Mouse (Mus musculus): ENCODE data around the gene Nrxn3.

The Nrxn3 gene

GRCm38 (mm10) chr12:90010280-90010679, 1287.6 kb downstream of the Nrxn3 start:
- in situ Hi-C loops (cut with MboI; ENCODE audit: low pct_unique_long_range_greater_than_20kb in 1 of 2, low sequenced_read_pairs in 2 of 2, unreplicated experiment in 1 of 2) = no loop called here

- in situ Hi-C loops (cut with MboI; ENCODE audit: low pct_unique_long_range_greater_than_20kb in 1 of 2, low sequenced_read_pairs in 2 of 2, unreplicated experiment in 1 of 2) = no loop called here
Observed at GRCm38 (mm10) chr12:90013958-90014357, 1291.3 kb downstream of the Nrxn3 start.

DNA sequence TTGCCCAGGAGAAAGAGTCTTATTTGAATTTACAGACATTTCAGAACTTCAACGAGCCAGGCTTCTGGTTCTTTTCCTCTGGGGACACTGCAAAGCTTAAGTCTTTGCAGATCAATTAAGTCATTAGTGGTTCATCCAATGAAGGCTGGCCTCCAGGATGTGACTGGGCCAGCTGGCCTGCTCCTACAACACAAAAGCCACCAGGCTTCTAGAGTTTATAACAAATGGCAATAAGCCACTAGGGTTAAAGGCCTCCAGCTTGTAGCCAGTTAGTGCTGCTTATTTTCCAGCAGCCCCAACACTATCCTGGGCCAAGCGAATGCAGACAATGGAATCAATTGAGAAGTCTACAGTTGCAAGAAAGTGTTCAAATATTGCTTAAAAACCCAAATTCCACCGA, 1304.3 kb downstream of the Nrxn3 start:
- in situ Hi-C loops (cut with MboI; ENCODE audit: low pct_unique_long_range_greater_than_20kb in 1 of 2, low sequenced_read_pairs in 2 of 2, unreplicated experiment in 1 of 2) = no loop called here

DNA sequence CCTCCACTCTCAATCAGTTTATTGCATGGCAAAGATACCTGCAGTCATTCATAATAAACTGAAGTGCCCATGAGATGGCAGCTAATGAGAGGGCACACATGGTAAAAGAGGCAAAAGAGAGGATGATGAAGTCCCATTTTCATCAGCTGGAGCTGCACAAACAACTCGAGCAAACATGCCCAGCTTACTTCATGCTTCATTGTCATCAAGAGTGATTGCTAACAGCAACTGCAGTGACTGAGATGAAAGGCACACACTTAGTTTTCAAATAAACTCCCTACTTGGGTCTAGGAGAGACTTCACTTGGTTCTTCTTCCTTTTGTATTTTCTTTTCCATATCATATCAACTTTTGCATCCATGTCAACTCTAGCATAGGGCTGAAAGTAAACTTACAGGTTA, 1318.4 kb downstream of the Nrxn3 start:
- in situ Hi-C loops (cut with MboI; ENCODE audit: low pct_unique_long_range_greater_than_20kb in 1 of 2, low sequenced_read_pairs in 2 of 2, unreplicated experiment in 1 of 2) = no loop called here

- in situ Hi-C loops (cut with MboI; ENCODE audit: low pct_unique_long_range_greater_than_20kb in 1 of 2, low sequenced_read_pairs in 2 of 2, unreplicated experiment in 1 of 2) = no loop called here
Observed at GRCm38 (mm10) chr12:90056256-90056655, 1333.6 kb downstream of the Nrxn3 start.

DNA sequence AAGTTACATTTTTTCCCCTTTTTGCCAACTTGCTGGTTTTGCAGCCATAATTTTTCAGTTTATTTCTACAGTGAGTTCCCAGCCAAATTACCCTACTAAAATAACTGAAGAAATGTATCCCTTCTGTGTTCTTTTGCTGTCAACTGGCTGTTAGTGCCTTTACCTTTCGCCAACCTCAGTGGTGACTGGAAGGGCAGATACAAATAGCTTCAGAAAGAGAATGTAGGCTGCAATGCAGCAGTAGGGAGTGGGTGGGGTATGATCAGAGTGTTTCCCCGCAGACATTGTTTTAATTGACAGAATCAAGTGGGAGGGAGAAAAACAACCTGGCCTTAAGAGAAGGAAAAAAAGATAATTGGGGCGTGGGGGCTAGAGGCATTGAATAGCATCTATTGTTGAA, 1337.1 kb downstream of the Nrxn3 start:
- in situ Hi-C loops (cut with MboI; ENCODE audit: low pct_unique_long_range_greater_than_20kb in 1 of 2, low sequenced_read_pairs in 2 of 2, unreplicated experiment in 1 of 2) = no loop called here

DNA sequence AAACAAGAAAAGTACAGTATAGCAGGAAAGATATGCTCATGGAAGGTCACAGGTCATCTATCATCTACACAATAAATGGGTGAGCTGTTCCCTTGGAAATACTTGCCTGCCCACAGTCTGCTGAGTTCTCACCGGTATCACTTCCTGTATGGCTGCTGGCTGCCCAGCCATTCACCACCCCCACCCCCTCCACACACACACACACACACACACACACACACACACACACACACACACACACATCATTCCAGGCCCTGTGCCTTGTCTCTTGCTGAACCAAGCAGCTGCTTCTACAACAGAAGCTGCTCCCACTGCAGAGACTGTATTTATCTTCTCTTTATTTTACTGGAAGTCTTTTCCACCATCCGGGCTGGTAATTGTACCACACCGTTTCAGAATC, 1338.6 kb downstream of the Nrxn3 start:
- in situ Hi-C loops (cut with MboI; ENCODE audit: low pct_unique_long_range_greater_than_20kb in 1 of 2, low sequenced_read_pairs in 2 of 2, unreplicated experiment in 1 of 2) = no loop called here

- in situ Hi-C loops (cut with MboI; ENCODE audit: low pct_unique_long_range_greater_than_20kb in 1 of 2, low sequenced_read_pairs in 2 of 2, unreplicated experiment in 1 of 2) = no loop called here
Observed at GRCm38 (mm10) chr12:90062219-90062618, 1339.5 kb downstream of the Nrxn3 start.

- in situ Hi-C loops (cut with MboI; ENCODE audit: low pct_unique_long_range_greater_than_20kb in 1 of 2, low sequenced_read_pairs in 2 of 2, unreplicated experiment in 1 of 2) = no loop called here
Observed at GRCm38 (mm10) chr12:90063443-90063842, 1340.8 kb downstream of the Nrxn3 start.

- in situ Hi-C loops (cut with MboI; ENCODE audit: low pct_unique_long_range_greater_than_20kb in 1 of 2, low sequenced_read_pairs in 2 of 2, unreplicated experiment in 1 of 2) = no loop called here
Observed at GRCm38 (mm10) chr12:90085862-90086261, 1363.2 kb downstream of the Nrxn3 start.

DNA sequence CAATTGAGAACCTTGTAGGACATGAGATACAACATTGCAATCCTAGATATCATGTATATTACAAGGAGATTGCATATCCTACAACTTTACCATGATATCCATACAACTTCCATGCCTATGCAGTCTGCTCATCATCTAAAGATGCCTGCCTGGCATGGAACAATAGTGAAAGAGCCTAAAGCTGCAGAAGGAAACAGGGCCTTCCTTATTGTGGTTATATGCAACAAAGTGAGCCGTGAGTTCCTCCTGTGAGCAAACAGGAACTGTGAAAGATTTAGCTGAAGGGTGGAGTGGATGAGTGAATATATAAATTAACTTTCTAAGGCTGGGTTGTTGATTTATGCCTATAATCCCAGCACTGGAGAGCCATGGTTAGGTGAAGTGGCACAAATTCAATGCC, 1373.1 kb downstream of the Nrxn3 start:
- in situ Hi-C loops (cut with MboI; ENCODE audit: low pct_unique_long_range_greater_than_20kb in 1 of 2, low sequenced_read_pairs in 2 of 2, unreplicated experiment in 1 of 2) = no loop called here

GRCm38 (mm10) chr12:90113351-90113791, 1390.7 kb downstream of the Nrxn3 start:
- in situ Hi-C loops (cut with MboI; ENCODE audit: low pct_unique_long_range_greater_than_20kb in 1 of 2, low sequenced_read_pairs in 2 of 2, unreplicated experiment in 1 of 2) = no loop called here

DNA sequence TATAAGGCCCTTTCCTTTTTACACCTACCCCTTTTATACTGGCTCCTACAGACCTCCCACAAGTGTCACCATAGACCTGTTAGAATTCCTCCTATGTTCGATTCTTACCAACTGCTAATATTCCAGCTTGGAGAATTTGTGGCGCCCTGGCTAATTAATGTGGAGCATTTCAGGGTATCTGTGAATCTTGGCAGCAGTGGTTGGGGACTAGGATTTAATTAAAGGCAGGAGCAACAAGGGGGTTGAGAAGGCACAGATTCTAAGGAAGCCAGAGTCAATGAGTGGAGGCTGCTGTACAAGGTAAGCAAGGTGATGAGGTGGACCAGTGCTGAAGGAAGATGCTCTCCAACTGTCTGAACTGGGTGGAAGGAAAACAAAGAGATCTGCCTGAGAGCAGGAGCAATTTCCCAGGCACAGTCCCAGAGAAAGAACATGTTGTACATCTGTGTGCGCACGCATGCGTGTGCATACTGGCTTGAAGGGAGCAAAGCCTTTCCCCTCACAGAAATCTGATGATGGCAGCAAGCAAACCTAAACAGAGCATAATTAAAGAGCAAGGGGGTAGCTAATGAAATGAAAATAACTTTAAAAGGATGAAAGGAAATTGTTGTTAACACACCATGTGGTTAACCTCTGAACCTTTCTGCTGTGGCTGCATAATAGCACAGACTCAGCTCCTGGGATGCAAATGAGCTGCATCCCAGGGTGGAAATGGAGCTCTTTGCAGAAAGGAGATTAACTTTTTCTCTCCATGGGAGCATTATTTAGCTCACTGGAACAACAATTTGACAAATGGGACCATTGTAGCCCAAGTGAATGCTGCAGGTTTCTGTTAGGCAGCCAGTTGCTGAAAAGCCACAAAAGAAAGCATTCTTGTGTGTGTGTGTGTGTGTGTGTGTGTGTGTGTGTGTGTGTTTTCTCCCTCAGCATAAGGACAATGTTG, 1409.5 kb downstream of the Nrxn3 start:
- in situ Hi-C loops (cut with MboI; ENCODE audit: low pct_unique_long_range_greater_than_20kb in 1 of 2, low sequenced_read_pairs in 2 of 2, unreplicated experiment in 1 of 2) = no loop called here

DNA sequence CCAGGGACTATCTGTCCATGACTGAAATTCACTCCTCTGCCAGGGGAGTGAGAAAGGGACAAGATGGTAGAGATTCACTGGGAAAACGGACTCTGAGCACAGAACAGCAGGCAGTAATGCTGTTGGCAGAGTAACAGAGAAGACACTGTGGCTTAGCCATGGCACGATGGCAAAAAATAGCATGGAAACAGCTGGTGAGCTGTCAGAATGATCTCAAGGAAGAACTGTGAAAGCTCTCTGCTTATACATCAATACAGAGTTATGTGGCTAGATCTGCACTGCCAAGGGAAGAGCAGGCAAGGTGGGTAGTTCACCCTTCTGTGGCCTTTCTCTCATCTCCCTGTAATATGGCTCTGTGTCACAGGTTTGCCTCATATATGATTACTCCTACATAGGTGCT, 1419.3 kb downstream of the Nrxn3 start:
- in situ Hi-C loops (cut with MboI; ENCODE audit: low pct_unique_long_range_greater_than_20kb in 1 of 2, low sequenced_read_pairs in 2 of 2, unreplicated experiment in 1 of 2) = no loop called here

- in situ Hi-C loops (cut with MboI; ENCODE audit: low pct_unique_long_range_greater_than_20kb in 1 of 2, low sequenced_read_pairs in 2 of 2, unreplicated experiment in 1 of 2) = no loop called here
Observed at GRCm38 (mm10) chr12:90144247-90144646, 1421.6 kb downstream of the Nrxn3 start.

GRCm38 (mm10) chr12:90158131-90158772, 1435.6 kb downstream of the Nrxn3 start:
- in situ Hi-C loops (cut with MboI; ENCODE audit: low pct_unique_long_range_greater_than_20kb in 1 of 2, low sequenced_read_pairs in 2 of 2, unreplicated experiment in 1 of 2) = no loop called here

GRCm38 (mm10) chr12:90159911-90160310, 1437.2 kb downstream of the Nrxn3 start:
- in situ Hi-C loops (cut with MboI; ENCODE audit: low pct_unique_long_range_greater_than_20kb in 1 of 2, low sequenced_read_pairs in 2 of 2, unreplicated experiment in 1 of 2) = no loop called here

DNA sequence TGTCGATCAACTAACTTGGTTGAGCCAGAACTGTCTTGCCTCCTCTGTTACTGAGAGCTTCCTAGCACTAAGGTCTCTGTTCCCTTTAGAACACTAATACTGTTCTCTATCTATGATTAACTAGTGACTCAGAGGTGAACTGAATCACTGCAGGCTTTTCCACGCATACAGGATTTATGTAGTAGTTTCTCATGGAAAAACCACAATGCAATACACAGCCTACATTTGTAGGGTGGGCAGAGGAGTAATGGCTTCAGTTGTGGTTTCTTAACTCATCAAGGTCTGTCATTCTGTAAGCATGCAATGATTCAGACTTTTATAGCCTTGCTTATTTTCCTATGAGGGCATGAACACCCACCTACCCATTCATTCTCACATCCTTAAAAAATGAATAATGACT, 1443.4 kb downstream of the Nrxn3 start:
- in situ Hi-C loops (cut with MboI; ENCODE audit: low pct_unique_long_range_greater_than_20kb in 1 of 2, low sequenced_read_pairs in 2 of 2, unreplicated experiment in 1 of 2) = no loop called here

DNA sequence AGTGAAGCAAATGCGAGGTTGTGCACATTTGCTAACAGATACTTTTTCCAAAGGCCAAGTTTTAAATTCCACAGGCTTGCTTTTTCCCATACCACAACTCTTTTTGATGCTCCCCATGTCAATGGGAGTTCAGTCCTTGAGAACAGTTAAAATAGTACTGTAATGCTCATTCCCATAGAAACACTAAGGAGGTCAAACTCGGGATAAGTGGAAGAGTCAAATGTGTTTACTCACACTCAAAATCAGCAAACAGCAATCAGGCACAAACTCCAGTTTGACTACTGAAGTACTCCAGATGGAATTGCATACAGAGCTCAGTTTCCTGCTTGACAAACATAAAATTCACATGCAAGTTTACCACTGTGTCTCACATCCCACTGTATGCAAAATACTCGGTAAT, 1458.9 kb downstream of the Nrxn3 start:
- in situ Hi-C loops (cut with MboI; ENCODE audit: low pct_unique_long_range_greater_than_20kb in 1 of 2, low sequenced_read_pairs in 2 of 2, unreplicated experiment in 1 of 2) = no loop called here

DNA sequence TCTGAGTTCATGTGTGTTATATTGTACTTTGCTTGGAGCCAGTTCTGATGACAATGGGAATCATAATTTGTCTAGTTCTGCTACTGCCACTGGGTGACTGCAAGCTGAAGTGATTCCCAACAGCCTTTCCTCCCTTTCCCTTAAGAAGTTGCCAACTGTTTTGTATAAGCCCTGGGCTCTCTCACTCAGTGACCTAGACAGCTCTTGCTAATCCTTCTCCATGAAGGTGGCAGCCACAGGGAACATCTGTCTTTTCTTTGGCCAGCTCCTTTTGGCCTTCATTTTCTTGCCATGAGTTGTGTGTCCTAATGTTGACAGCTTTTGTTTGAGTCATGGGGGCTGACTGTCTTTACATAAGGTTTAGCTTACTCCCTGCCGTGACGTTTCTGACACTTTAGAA, 1460.3 kb downstream of the Nrxn3 start:
- in situ Hi-C loops (cut with MboI; ENCODE audit: low pct_unique_long_range_greater_than_20kb in 1 of 2, low sequenced_read_pairs in 2 of 2, unreplicated experiment in 1 of 2) = no loop called here
